Mouse (Mus musculus) macrophage (primary cell): ENCODE measurements around the gene Git2. TPM values are rescaled to one million over a fixed set of nuclear protein-coding genes. Genes with fewer than 3 reads are reported as not detected.
A peak's percentile ranks its signal among the peaks of the same experiment; 100 is the strongest.

Source experiments
- H3K27ac ChIP-seq: fragments of 350-480 bp; formaldehyde crosslinking; 2 replicates; pipeline ENCODE4 v1.9.0; 2021
- H3K36me3 ChIP-seq: fragments of 350-480 bp; formaldehyde crosslinking; 2 replicates; pipeline ENCODE4 v1.9.0; 2021; ENCODE audit errors: inconsistent target
- H3K4me3 ChIP-seq: fragments of 350-480 bp; formaldehyde crosslinking; 2 replicates; pipeline ENCODE4 v1.9.0; 2021; ENCODE audit errors: inconsistent target
- H3K79me2 ChIP-seq: fragments of 350-480 bp; formaldehyde crosslinking; 2 replicates; pipeline ENCODE4 v1.9.0; 2021; ENCODE audit errors: inconsistent target
- WGBS: methylation state at CpG from one replicate; pipeline ENCODE4 v1.1.7; 2026; ENCODE audit warnings: inconsistent platforms; ENCODE audit not compliant: missing documents; 5-methylcytosine and 5-hydroxymethylcytosine counted together
- polyA plus RNA-seq: library from polyadenylated mRNA; stranded (reverse); fragments of 250-400 nt; gene quantifications from 3 replicates; pipeline ENCODE4 v1.2.4, GENCODE M21; 2018; ENCODE audit warnings: inconsistent platforms

The Git2 gene
- polyA plus RNA-seq, 1 experiment from 2014 or later, result 50.3 TPM

DNA sequence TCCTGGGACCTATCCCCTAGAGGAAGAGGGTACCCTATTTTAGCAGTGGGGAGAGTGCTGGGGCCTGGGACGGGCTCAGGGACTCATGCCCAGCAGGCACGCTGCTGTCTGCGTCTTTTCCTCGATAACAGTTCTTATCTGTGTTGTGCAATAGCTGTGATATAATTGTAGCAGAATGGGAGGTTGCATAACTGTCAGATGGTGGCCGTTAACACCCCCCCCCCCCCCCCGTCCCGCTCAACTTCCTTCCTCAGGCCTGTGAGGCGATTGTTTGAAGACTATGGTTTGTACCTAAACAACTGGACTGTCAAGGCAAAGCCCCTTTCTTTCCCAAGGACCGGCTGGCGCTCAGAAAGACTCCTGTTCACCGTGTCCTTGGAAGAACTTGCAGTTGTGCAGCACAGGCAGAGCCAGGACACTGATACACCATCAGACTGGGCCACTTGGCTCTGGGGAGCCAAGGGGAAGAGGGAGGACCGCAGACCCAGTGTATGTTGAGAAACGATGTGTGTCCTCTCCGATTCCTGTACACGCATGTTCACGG lies 9.4 kb upstream of the Git2 start:
- H3K79me2 ChIP-seq, result peaks cover 97% of the 10 kb centered on the region
- WGBS, result 0% methylated on average over 14 of the region's 16 CpGs
- H3K27ac ChIP-seq, result peak overlapping the region; percentile 77
- peaks cover 36% of the 10 kb centered on the region for H3K36me3 ChIP-seq
- no peak overlapping the region for H3K4me3 ChIP-seq

GRCm38 (mm10) chr5:114783405-114784163 lies 8.3 kb upstream of the Git2 start:
- 35% methylated on average over 12 of the region's 12 CpGs for WGBS
- Histone ChIP-seq H3K4me3 (no peak overlapping the region), H3K79me2 (peaks cover 97% of the 10 kb centered on the region), H3K36me3 (peaks cover 25% of the 10 kb centered on the region), H3K27ac (peak overlapping the region; percentile 77)

- peaks cover 97% of the 10 kb centered on the region for H3K79me2 ChIP-seq
- H3K27ac ChIP-seq, result no peak overlapping the region
- H3K4me3 ChIP-seq, result no peak overlapping the region
- peaks cover 19% of the 10 kb centered on the region for H3K36me3 ChIP-seq
- WGBS, result 50% methylated on average over 9 of the region's 9 CpGs
These were observed 7.7 kb upstream of the Git2 start for GRCm38 (mm10) chr5:114782991-114783390.

DNA sequence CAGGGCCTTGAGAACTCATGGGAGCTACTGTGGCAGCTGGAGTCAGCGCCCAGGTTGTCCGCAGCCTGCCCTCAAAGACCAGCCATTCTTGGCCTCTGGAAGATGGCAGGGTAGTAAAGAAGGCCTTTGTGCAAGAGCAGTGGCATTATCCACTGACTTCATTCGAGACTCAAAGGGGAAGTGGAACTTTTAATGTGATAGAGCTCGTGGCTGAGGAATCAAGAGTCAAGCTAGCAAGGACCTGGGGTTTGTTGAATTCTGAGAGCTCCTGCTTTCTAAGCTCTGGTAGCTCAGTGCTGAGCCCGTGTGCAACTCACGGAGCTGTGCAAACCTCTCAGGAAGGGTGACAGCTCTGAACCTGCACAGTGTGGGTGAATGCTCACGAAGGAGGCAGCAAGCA lies 5.6 kb upstream of the Git2 start:
- H3K4me3 ChIP-seq, result no peak overlapping the region
- 21% methylated on average over 7 of the region's 7 CpGs for whole genome bisulfite sequencing
- H3K27ac ChIP-seq, result peak overlapping the region; percentile 35
- H3K79me2 ChIP-seq, result peaks cover 97% of the 10 kb centered on the region
- no peaks in the 10 kb centered on the region for H3K36me3 ChIP-seq

DNA sequence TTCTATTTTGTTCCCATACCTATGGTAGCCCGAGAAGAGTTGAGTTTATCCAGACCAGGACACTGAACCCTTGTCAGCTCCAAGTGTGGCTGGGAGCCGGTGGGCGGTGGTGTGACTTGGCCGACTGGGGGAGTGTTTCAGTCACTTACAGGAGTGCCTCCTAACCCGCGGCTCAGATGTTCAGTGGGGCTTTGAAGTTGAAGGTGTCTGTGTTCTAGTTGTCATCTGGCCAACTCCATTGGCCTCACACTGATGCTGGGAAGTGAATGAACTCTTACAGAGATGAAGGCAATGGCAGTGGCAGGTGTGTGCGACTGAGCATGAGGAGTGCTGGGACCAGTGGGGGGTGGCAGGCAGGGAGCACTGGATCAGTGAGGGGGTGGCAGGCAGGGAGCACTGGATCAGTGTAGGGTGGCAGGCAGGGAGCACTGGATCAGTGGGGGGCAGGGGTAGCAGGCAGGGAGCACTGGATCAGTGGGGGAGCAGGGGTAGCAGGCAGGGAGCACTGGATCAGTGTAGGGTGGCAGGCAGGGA lies 4.7 kb upstream of the Git2 start:
- no peaks in the 10 kb centered on the region for H3K36me3 ChIP-seq
- H3K79me2 ChIP-seq, result peaks cover 97% of the 10 kb centered on the region
- H3K4me3 ChIP-seq, result no peak overlapping the region
- 0 out of 2 replicates have a peak overlapping the region, but pooled peaks have one; percentile 35 for H3K27ac ChIP-seq
- 52% methylated on average over 7 of the region's 7 CpGs for WGBS

DNA sequence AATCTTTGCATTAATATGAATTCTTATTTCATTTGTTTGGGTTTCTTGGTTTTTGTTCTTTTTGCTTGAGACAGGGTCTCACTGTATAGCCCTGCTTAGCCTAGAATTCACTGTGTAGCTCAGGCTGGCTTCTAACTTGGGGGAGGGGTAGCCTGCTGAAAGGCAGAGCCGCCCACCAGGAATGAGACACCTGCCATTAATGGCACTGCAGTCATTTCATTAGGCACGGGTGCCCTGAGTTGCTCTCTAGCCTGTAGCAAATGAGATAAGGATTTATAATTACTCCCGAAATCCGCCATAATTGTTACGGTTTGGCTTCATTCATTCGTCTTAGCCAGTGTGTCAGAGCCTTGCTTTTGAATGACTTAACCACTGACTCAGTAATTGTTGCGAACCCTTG lies 857 bp upstream of the Git2 start:
- 15% methylated on average over 7 of the region's 7 CpGs for WGBS
- Histone ChIP-seq H3K79me2 (peaks cover 77% of the 10 kb centered on the region), H3K4me3 (peak overlapping the region; percentile 94), H3K36me3 (no peaks in the 10 kb centered on the region), H3K27ac (no peak overlapping the region)

DNA sequence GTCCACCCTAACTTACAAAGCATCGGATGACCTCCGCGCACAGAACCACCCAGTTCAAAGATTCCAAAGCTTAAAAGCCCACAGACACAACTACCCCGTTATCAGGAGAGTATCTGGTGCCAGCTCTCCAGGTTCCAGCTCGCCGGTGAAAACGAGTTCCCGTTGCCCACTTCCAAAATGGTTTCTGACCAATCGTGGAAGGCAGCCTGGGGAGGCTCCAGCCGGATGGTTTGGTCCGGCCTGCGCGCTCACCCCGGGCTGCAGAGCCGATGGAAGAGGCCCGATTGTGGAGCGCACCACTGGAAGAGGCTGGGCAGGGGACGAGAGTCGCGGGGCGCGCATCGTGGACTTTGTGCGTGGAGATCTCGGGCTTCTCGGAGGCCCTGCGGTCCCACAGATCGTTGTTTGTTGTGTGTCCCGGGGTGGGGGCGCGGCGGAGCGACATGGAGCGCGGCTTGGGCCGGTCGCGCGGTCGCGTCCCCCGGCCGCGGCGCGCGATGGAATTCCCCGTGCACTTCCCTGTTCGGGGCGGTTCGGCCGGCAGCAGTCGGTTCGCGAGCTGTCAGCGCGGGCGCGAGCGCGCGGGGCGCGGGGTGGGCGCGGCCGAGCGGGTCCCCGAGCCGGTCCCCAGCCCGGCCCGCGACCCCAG lies 790 bp downstream of the Git2 start, which contains the start of gene Ankrd13a:
Ankrd13a (plus strand) TSS at position 275 of the 649 bp plus-strand sequence.
- Histone ChIP-seq H3K36me3 (no peaks in the 10 kb centered on the region), H3K79me2 (peaks cover 77% of the 10 kb centered on the region), H3K27ac (peak within 1 kb of the TSS; percentile 82), H3K4me3 (peak within 1 kb of the TSS; percentile 94)
- WGBS, result 0% methylated on average over 51 of the region's 73 CpGs

- 2% methylated on average over 11 of the region's 11 CpGs for WGBS
- H3K36me3 ChIP-seq, result no peaks in the 10 kb centered on the region
- H3K79me2 ChIP-seq, result peaks cover 77% of the 10 kb centered on the region
- H3K4me3 ChIP-seq, result peak overlapping the region; percentile 86
- H3K27ac ChIP-seq, result peak overlapping the region; percentile 82
These were observed 1.5 kb downstream of the Git2 start for GRCm38 (mm10) chr5:114773780-114774179.

DNA sequence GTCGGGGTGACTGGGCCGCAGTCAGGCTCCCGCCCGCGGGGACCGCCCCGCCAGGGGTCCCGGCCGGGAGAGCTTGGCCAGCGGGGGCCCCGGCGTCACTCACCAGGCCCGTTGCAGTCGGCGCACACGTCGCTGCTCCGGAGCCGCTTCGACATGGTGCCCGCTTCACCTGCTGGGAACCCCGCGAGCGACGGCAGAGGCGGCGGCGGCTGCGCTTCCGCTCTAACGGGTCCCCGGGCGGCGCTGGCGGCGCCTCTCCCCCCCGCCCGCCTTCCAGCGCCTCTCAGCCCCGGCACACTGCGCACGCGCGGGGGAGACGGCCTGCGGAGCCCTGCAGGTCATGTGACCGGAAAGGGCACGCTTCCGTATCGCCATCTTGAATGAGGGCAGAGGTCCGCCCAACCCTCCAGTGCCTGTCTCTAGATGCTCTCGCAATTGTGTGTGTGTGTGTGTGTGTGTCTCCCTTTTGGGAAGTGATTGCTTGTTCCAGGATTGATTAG lies 2.1 kb downstream of the Git2 start:
- 0% methylated on average over 51 of the region's 52 CpGs for WGBS
- H3K27ac ChIP-seq, result peak overlapping the region; percentile 82
- peak overlapping the region; percentile 86; the same call in 1 of the 2 replicates for H3K4me3 ChIP-seq
- H3K36me3 ChIP-seq, result no peaks in the 10 kb centered on the region
- peaks cover 77% of the 10 kb centered on the region for H3K79me2 ChIP-seq

DNA sequence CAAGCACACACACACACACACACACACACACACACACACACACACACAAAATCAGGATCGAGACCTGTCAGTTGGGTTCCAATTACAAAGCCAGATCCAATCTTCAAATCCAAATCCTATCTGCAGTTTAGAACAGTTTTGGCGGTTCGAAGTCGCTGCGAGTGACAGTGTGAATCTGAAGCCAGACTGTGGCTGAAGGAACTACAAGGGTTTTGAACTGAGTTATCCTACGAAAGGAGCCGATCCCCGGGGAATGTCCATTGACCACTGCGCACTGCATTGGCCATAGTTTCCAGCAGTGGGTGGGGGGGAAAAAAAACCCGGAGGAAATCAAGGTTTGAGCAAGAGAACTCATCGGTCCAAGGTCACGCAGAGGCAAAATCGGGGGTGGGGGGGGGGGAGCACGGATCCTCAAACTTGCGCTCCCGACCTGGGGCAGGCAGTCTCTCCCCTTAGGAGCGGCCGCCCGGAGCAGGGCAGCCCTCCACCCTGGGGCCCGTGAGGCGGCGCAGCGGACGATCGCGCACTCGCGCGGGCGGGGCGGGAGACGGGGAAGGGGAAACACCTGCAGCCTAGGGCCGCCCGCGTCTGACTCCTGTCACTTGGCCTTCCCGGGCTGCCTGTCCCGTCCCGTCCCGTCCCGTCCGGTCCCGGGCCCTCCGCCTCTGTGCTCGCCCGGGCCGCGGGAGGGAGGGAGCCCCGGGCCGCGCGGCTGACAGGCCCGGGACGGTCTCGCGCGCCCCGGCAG lies 2.7 kb downstream of the Git2 start:
- WGBS, result 2% methylated on average over 51 of the region's 57 CpGs
- peak overlapping the region; percentile 58 for H3K4me3 ChIP-seq
- H3K36me3 ChIP-seq, result no peaks in the 10 kb centered on the region
- peaks cover 77% of the 10 kb centered on the region for H3K79me2 ChIP-seq
- peak overlapping the region; percentile 62 for H3K27ac ChIP-seq

GRCm38 (mm10) chr5:114771796-114772195 lies 3.5 kb downstream of the Git2 start:
- WGBS, result 0% methylated on average over 8 of the region's 8 CpGs
- Histone ChIP-seq H3K36me3 (no peaks in the 10 kb centered on the region), H3K79me2 (peaks cover 77% of the 10 kb centered on the region), H3K27ac (peak overlapping the region; percentile 62), H3K4me3 (peak overlapping the region; percentile 58)

GRCm38 (mm10) chr5:114769786-114770185 lies 5.5 kb downstream of the Git2 start:
- 58% methylated on average over 8 of the region's 8 CpGs for WGBS
- H3K27ac ChIP-seq, result no peak overlapping the region
- H3K4me3 ChIP-seq, result no peak overlapping the region
- H3K79me2 ChIP-seq, result peaks cover 79% of the 10 kb centered on the region
- peaks cover 12% of the 10 kb centered on the region; the same call in 1 of the 2 replicates for H3K36me3 ChIP-seq

DNA sequence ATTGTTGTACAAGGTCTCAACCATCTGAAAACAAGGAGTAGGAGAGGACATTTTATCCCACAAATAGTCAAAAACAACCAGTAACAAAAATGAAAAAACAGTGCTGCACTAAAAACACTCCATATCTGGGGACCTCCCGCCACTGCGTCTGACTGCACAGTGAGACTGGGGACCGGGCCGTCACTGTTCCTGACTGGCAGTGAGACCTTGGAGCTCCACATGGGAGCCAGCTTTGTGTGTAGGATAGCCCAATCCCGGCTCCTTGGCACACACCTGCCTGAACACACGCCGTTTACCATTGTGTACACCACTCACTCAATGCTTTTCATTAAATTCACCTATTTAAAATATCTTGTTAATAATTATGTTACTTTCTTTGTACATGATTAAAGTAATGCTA lies 8.1 kb downstream of the Git2 start:
- H3K36me3 ChIP-seq, result peaks cover 36% of the 10 kb centered on the region
- 98% methylated on average over 7 of the region's 7 CpGs for WGBS
- no peak overlapping the region for H3K27ac ChIP-seq
- H3K79me2 ChIP-seq, result peaks cover 100% of the 10 kb centered on the region
- no peak overlapping the region for H3K4me3 ChIP-seq

DNA sequence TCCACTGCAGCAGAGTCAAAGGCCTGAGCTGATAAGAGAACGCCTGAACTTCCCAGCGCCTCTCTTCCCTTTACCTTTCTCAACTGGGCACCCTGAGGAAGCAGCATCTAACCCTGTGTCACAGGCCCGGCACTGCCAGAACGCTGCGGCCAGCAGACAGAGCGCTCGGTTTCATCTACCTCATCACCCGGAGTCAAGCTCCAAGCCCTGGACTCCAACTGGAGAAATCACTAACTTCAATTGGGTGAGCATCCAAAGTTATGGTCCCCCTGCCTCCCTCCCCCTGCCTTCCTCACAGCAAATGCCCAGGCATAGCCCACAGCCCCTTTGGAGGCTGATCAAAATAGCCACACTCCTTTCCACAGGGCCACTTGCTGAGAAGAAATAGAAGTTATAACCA lies 8.6 kb downstream of the Git2 start:
- 78% methylated on average over 8 of the region's 8 CpGs for WGBS

More for the DNA sequence above, 8.6 kb downstream of the Git2 start:
- peaks cover 97% of the 10 kb centered on the region for H3K79me2 ChIP-seq
- peaks cover 41% of the 10 kb centered on the region for H3K36me3 ChIP-seq
- H3K27ac ChIP-seq, result no peak overlapping the region
- no peak overlapping the region for H3K4me3 ChIP-seq
